Mouse (Mus musculus): ENCODE data around the gene Stab1.

GRCm38 (mm10) chr14:31183541-31183940 lies 15.1 kb upstream of the Stab1 start:
- TF ChIP-seq CTCF (IDR thresholded peaks at IDR 0.05; ENCODE audit: low read depth) (no peak), EP300 (IDR thresholded peaks at IDR 0.05; ENCODE audit: low read depth) (no peak)

Measured in heart, postnatal 0 days (tissue).